Mouse (Mus musculus): ENCODE data around the gene Gm42906. TPM values are rescaled to one million over a fixed set of nuclear protein-coding genes. Genes with fewer than 3 reads are reported as not detected.

Gene Gm42906
- polyA plus RNA-seq, 1 experiment from 2014 or later, result 0.52 TPM

DNA sequence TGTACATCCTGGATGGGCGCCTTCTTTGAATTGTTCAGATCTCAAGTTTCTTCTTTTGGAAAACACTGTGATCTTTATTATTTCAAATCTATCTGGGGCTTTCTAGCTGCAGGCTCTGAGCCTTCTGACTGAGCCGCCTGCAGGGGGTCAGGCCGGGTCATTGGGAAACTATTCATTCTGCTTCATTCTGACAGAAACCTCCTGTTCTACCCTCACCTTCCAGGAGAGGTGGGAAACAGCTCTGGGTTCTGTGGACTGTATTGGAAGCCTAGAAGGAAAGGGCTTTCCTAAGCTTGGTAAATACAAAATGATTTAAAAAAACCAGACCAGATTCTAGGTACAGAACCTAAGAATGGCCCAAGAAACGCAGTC is 373.2 kb downstream of the Gm42906 start:
- H3K36me3 ChIP-seq (ENCODE audit: control insufficient read depth, insufficient read depth, low read length), result peaks cover 19% of the 10 kb centered on the region; the same call in 1 of the 2 replicates
- DNase-seq (ENCODE audit: low spot score), result no peak
- H3K4me1 ChIP-seq (replicated peaks; ENCODE audit: control insufficient read depth, insufficient read depth), result peaks cover 7% of the 10 kb centered on the region; the same call in 1 of the 2 replicates
- H3K4me2 ChIP-seq (replicated peaks; ENCODE audit: low read depth), result no peak overlapping the region
- 42% methylated on average over 4 of the region's 4 CpGs for WGBS
- H3K27ac ChIP-seq (replicated peaks), result peak overlapping the region; percentile 30; the same call in 1 of the 2 replicates
- no peak overlapping the region for H3K4me3 ChIP-seq (ENCODE audit: low read depth, low read length)
- H3K9me3 ChIP-seq (ENCODE audit: control insufficient read depth, low read length), result no peaks in the 10 kb centered on the region
- no peak for TF ChIP-seq EP300 (optimal IDR thresholded peaks at IDR 0.05)
- no peak for TF ChIP-seq CTCF (IDR thresholded peaks at IDR 0.05; ENCODE audit: low read depth)
- H3K27me3 ChIP-seq (ENCODE audit: control insufficient read depth, insufficient read depth, low read length), result no peaks in the 10 kb centered on the region
- H3K9ac ChIP-seq (ENCODE audit: low read length), result no peak overlapping the region
- no peak for ATAC-seq (ENCODE audit: low FRiP score, low TSS enrichment)

DNA sequence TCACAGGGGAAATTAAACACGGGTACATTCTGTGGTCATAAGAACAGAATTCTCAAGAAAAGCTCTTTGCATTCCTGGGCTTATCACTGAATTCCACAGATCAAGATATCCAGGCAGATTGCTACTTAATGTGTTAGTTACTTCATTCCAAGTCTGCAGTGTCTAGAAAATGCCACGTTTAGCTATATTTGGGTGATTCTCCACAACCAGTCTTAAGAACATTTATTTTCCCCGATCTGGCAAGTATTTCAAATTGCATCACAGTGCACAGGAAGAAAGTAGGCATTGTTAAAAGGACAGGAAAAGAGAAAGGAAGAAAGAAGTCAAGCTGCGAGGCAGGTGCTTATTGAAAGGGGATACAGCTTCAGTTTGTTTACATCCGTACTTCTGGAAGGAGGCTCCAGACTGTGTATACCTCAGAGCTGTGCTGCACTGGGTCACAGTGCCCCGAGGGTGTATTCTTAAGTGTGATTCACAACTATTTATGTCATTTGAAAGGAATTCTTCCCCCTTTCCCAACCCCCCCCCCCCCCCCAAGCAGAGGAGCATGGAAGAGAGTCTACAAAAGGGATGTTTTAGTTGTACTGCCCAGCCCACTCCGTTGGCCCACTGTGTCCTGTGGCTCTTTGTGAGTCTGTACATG is 373.7 kb downstream of the Gm42906 start:
- Histone ChIP-seq H3K4me2 (replicated peaks; ENCODE audit: low read depth) (no peak overlapping the region), H3K36me3 (ENCODE audit: control insufficient read depth, insufficient read depth, low read length) (peaks cover 20% of the 10 kb centered on the region; the same call in 1 of the 2 replicates), H3K27me3 (ENCODE audit: control insufficient read depth, insufficient read depth, low read length) (no peaks in the 10 kb centered on the region), H3K4me1 (replicated peaks; ENCODE audit: control insufficient read depth, insufficient read depth) (peaks cover 7% of the 10 kb centered on the region; the same call in 1 of the 2 replicates), H3K9me3 (ENCODE audit: control insufficient read depth, low read length) (no peaks in the 10 kb centered on the region), H3K27ac (replicated peaks) (no peak overlapping the region), H3K4me3 (ENCODE audit: low read depth, low read length) (no peak overlapping the region), H3K9ac (ENCODE audit: low read length) (no peak overlapping the region)
- ATAC-seq (ENCODE audit: low FRiP score, low TSS enrichment) (peak; percentile 50; the same call in 1 of the 2 replicates), DNase-seq (ENCODE audit: low spot score) (no peak)
- WGBS, result 16% methylated on average over 7 of the region's 7 CpGs
- no peak for TF ChIP-seq CTCF (IDR thresholded peaks at IDR 0.05; ENCODE audit: low read depth)

DNA sequence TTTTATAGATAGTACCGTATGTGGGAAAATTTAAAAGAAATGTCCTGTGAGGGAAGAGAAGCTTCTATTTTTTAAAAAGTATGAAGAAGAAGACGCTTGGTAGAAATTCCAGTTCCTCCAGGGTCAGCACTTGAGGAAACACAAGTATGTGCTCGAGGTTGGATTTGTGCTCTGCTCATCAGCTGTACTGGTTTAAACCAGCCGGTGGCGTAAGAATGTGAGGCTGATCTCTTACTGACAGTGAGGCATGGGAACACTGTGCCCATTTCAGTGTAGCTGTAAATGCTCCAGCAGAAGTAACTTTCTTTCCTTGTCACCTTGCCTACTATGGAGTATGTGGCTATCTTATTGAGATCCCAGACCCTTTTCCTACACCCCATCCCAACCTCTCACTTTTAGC is 374.8 kb downstream of the Gm42906 start:
- Histone ChIP-seq H3K4me1 (replicated peaks; ENCODE audit: control insufficient read depth, insufficient read depth) (peaks cover 7% of the 10 kb centered on the region; the same call in 1 of the 2 replicates), H3K4me3 (ENCODE audit: low read depth, low read length) (no peak overlapping the region), H3K9me3 (ENCODE audit: control insufficient read depth, low read length) (no peaks in the 10 kb centered on the region), H3K27me3 (ENCODE audit: control insufficient read depth, insufficient read depth, low read length) (no peaks in the 10 kb centered on the region), H3K36me3 (ENCODE audit: control insufficient read depth, insufficient read depth, low read length) (peaks cover 21% of the 10 kb centered on the region; the same call in 1 of the 2 replicates), H3K27ac (replicated peaks) (no peak overlapping the region), H3K4me2 (replicated peaks; ENCODE audit: low read depth) (no peak overlapping the region), H3K9ac (ENCODE audit: low read length) (no peak overlapping the region)
- ATAC-seq (ENCODE audit: low FRiP score, low TSS enrichment) (no peak), DNase-seq (ENCODE audit: low spot score) (no peak)
- WGBS, result 92% methylated on average over 5 of the region's 5 CpGs
- no peak for TF ChIP-seq EP300 (optimal IDR thresholded peaks at IDR 0.05)
- TF ChIP-seq CTCF (IDR thresholded peaks at IDR 0.05; ENCODE audit: low read depth), result no peak

DNA sequence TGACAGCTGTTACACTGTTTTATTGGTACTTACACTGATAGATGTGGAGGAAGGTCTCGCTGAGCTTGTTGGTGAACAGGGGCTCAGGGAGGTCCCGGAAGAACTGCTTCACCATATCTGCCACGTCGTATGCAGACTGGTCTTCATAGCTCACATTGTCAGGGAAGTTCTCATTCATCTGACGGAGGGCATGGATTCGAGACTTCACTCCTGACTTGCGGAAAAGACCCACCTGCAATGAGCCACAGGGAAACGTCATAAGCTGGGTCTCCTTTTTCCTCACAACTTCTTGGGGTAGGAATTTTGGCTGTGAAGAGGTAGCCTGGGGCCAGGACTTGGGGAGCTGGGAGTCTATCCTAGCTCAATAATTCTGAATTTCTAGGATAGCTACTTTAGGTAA is 375.6 kb downstream of the Gm42906 start:
- no peak overlapping the region for H3K4me2 ChIP-seq (replicated peaks; ENCODE audit: low read depth)
- no peak for ATAC-seq (ENCODE audit: low FRiP score, low TSS enrichment)
- H3K4me3 ChIP-seq (ENCODE audit: low read depth, low read length), result no peak overlapping the region
- H3K27me3 ChIP-seq (ENCODE audit: control insufficient read depth, insufficient read depth, low read length), result no peaks in the 10 kb centered on the region
- H3K36me3 ChIP-seq (ENCODE audit: control insufficient read depth, insufficient read depth, low read length), result peaks cover 26% of the 10 kb centered on the region; the same call in 1 of the 2 replicates
- DNase-seq (ENCODE audit: low spot score), result no peak
- peaks cover 7% of the 10 kb centered on the region; the same call in 1 of the 2 replicates for H3K4me1 ChIP-seq (replicated peaks; ENCODE audit: control insufficient read depth, insufficient read depth)
- 96% methylated on average over 8 of the region's 8 CpGs for WGBS
- no peaks in the 10 kb centered on the region for H3K9me3 ChIP-seq (ENCODE audit: control insufficient read depth, low read length)
- TF ChIP-seq CTCF (IDR thresholded peaks at IDR 0.05; ENCODE audit: low read depth), result no peak
- no peak for TF ChIP-seq EP300 (optimal IDR thresholded peaks at IDR 0.05)
- H3K9ac ChIP-seq (ENCODE audit: low read length), result no peak overlapping the region
- H3K27ac ChIP-seq (replicated peaks), result no peak overlapping the region

DNA sequence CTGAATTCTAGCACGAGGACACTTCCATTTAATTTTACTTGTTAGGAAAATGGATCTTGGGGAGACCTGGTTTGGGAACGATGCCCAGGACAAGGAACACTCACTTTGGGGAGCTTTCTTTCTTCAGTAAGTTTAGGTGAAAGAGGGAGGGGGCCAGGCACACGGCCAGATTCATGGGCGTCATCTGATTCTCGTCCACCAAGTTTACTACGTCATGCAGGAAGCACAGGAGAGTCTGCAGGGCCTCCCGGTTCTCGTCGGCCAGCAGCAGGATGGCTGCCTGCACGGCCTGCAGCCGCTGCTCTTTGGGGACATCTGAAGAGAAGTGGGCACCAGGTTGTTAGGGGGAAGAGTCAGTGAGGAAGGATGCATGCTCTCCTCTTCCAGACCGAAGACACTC is 380.5 kb downstream of the Gm42906 start:
- H3K27me3 ChIP-seq (ENCODE audit: control insufficient read depth, insufficient read depth, low read length), result no peaks in the 10 kb centered on the region
- WGBS, result 67% methylated on average over 12 of the region's 12 CpGs
- H3K27ac ChIP-seq (replicated peaks), result peak overlapping the region; percentile 45; the same call in 1 of the 2 replicates
- H3K4me1 ChIP-seq (replicated peaks; ENCODE audit: control insufficient read depth, insufficient read depth), result no peaks in the 10 kb centered on the region
- no peaks in the 10 kb centered on the region for H3K9me3 ChIP-seq (ENCODE audit: control insufficient read depth, low read length)
- no peak for ATAC-seq (ENCODE audit: low FRiP score, low TSS enrichment)
- peaks cover 42% of the 10 kb centered on the region for H3K36me3 ChIP-seq (ENCODE audit: control insufficient read depth, insufficient read depth, low read length)
- no peak for TF ChIP-seq CTCF (IDR thresholded peaks at IDR 0.05; ENCODE audit: low read depth)
- TF ChIP-seq EP300 (optimal IDR thresholded peaks at IDR 0.05), result no peak
- no peak for DNase-seq (ENCODE audit: low spot score)
- H3K4me3 ChIP-seq (ENCODE audit: low read depth, low read length), result no peak overlapping the region
- H3K9ac ChIP-seq (ENCODE audit: low read length), result no peak overlapping the region
- H3K4me2 ChIP-seq (replicated peaks; ENCODE audit: low read depth), result no peak overlapping the region

DNA sequence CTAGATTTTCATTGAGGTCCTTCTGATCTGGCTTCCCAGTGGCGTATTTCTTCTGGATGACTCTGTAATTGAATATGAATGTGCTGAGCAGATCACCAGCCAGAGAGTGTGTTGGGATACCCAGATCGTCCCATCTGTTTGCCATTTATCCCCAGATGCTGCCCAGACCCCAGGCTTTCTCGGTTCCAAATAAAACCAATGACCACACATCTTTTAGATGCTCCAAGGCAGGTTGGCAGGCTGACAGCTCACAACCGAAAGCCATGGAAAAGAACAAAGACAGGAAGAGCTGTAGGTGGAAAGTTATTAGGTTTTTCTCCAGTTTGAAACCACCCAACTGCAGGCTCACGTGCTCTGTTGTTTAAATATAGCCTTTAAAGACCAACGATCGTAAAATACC is 381.0 kb downstream of the Gm42906 start:
- DNase-seq (ENCODE audit: low spot score) (no peak), ATAC-seq (ENCODE audit: low FRiP score, low TSS enrichment) (no peak)
- Histone ChIP-seq H3K27ac (replicated peaks) (no peak overlapping the region), H3K9ac (ENCODE audit: low read length) (no peak overlapping the region), H3K36me3 (ENCODE audit: control insufficient read depth, insufficient read depth, low read length) (peaks cover 39% of the 10 kb centered on the region), H3K4me3 (ENCODE audit: low read depth, low read length) (no peak overlapping the region), H3K4me1 (replicated peaks; ENCODE audit: control insufficient read depth, insufficient read depth) (no peaks in the 10 kb centered on the region), H3K4me2 (replicated peaks; ENCODE audit: low read depth) (no peak overlapping the region), H3K27me3 (ENCODE audit: control insufficient read depth, insufficient read depth, low read length) (no peaks in the 10 kb centered on the region), H3K9me3 (ENCODE audit: control insufficient read depth, low read length) (no peaks in the 10 kb centered on the region)
- 64% methylated on average over 7 of the region's 7 CpGs for WGBS
- TF ChIP-seq EP300 (optimal IDR thresholded peaks at IDR 0.05) (no peak), CTCF (IDR thresholded peaks at IDR 0.05; ENCODE audit: low read depth) (no peak)

Measured in stomach, postnatal 0 days (tissue).